Mouse (Mus musculus) pancreas, adult 10 weeks (tissue): Measurements from ENCODE around the gene Zfp931. TPM values are rescaled to one million over a fixed set of nuclear protein-coding genes. Genes with fewer than 3 reads are reported as not detected.

Experiments
- polyA plus RNA-seq: library from polyadenylated mRNA; stranded (reverse); fragments of 350-450 nt; fragmentation: Illumina TruSeq; extraction: RNeasy Lipid Tissue Mini Kit (QIAGEN cat#74804); gene quantifications from one replicate; pipeline ENCODE4 v1.2.3, GENCODE M21; 2015; ENCODE audit warnings: low read depth, low replicate concordance; ENCODE audit not compliant: insufficient read depth

Gene Zfp931
- polyA plus RNA-seq, result 2.7 TPM

DNA sequence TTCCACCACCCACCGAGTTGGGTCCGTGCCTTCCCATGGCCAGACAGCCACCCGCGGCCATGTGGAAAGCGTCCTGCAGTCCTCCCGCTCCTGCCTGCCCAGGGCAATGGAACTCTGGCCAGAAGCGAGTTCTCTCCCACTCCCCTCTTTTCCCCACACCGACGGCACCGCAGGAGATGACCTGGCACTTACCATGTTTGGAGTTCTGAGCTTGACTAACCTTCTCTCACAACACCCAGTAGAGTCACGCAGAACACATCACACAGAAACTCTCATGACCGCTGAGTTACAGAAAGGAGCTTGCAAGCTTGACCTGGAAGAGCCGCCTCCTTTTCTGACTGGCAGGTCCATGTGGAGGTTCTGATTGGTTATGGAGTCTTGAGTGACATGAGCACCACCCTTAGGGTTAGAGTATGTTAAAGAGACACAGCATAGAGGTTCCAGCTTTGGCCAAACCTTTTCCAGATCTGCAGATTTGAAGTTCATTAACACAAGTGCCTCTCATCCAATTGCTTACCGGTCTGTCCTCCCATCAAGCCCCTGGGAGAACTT, at the start of gene Zfp931:
Gene Zfp931 (minus strand): TSS at position 311 of the 552 bp plus-strand sequence.

DNA sequence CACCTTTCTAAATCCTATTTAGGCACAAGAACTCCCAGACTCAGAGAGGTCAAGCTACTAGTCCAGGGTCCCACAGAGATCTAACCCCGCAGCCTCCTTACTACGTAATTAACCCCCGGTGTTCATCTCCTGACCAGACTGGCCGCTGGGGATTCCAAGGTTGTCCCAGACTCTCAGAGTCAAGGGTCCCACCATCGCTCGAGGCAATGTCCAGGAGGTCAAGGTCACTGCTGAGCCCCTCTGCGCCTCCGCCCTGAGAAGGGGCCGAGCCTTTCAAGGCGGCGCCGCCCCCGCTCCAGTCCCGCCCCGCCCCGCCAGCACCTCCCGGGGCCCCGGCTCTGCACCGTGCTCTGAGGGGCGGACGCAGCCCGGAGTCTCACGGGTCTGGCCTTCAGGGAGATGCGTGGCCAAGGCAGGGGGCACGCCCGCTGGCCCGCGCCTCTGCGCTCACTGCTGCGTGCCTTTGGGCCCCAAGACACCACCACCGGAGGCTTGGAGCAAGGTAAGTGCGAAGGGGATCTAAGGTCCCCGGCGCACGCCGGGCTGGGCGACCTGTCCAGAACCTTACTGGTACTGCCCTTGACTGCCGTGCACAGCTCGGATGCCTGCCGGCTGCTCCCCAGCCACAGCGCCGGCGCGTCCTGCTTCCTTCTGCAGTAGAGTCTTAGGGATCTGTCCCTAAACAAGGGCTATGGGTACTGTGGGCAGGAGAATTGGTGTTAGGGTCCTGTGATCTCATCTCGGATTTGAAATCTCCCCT, 40.7 kb upstream of the Zfp931 start, which contains the start of gene Phactr3:
Gene Phactr3 (plus strand): TSS at position 175 of the 760 bp plus-strand sequence.

DNA sequence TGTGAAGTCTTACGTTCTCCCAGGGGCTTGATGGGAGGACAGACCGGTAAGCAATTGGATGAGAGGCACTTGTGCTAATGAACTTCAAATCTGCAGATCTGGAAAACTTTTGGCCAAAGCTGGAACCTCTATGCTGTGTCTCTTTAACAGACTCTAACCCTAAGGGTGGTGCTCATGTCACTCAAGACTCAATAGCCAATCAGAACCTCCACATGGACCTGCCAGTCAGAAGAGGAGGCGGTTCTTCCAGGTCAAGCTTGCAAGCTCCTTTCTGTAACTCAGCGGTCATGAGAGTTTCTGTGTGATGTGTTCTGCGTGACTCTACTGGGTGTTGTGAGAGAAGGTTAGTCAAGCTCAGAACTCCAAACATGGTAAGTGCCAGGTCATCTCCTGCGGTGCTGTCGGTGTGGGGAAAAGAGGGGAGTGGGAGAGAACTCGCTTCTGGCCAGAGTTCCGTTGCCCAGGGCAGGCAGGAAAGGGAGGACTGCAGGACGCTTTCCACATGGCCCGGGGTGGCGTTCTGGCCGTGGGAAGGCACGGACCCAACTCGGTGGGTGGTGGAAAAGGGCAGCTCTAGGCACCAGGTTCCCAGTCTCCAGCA, 55.2 kb downstream of the Zfp931 start, which contains the start of gene Zfp971:
Gene Zfp971 (plus strand): TSS at position 274 of the 601 bp plus-strand sequence.

Other genes starting within 250 kb of the Zfp931 start
- 8.2 TPM for gene Gm14325, start 238.1 kb downstream of the Zfp931 start, polyA plus RNA-seq
- gene Gm14327, start 181.4 kb downstream of the Zfp931 start, polyA plus RNA-seq, result 1.4 TPM
- gene Zfp972, start 152.9 kb downstream of the Zfp931 start, polyA plus RNA-seq, result not detected
- 4.8 TPM for gene Gm14326, start 121.2 kb downstream of the Zfp931 start, polyA plus RNA-seq
- gene Zfp971, start 55.2 kb downstream of the Zfp931 start, polyA plus RNA-seq, result 3.1 TPM
- 1.1 TPM for gene Phactr3, start 40.5 kb upstream of the Zfp931 start, polyA plus RNA-seq